Mouse (Mus musculus): ENCODE measurements at regions not wholly inside any gene's neighbourhood (a gene's known extent, or its start where the extent isn't known, plus 50 kb on each side); places are given as distances from the start of the nearest gene placed in this dataset.

DNA sequence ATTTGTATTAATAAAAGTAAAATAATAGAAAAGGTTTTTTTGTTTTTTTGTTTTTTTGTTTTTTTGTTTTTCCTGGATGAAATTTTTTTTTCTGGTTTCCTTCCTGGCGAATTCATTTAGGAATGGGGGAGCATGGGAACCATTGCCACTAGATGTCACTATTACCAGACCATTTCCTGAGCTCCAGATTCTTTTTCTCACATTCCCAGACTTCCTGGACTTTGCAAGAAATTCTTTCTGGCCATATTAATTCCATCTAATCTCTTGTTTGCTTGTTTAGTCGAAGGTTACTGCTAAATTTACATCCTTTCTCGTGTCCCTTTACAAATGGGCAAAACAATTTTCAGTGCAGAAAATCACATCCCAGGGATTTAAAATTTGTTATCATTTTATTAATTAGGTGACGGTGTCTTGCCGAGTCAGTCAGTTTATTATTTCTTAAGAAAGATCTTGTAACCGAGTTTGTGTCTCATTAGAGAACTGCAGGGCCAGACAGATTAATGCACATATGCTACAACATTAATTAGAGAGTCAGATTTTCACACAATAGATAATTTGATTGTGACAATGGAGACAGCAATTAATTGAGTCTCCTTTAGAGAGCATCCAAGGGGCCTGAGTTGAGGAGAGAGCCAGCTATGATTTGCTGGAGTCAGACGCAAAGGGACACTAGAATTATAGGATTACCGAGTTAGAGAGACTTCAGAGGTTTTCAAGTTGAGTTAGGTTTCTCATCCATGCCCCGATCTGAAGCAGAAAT lies 1702.5 kb upstream of the Tenm2 start:
- TF ChIP-seq CTCF (IDR thresholded peaks at IDR 0.05; ENCODE audit: low read depth) (peak; percentile 22), EP300 (IDR thresholded peaks at IDR 0.05; ENCODE audit: low read depth) (no peak)

Data from heart, postnatal 0 days (tissue).